Mouse (Mus musculus) cortical plate, adult 2 months (tissue): ENCODE measurements around the gene Gm10837.

Experiments
- CTCF ChIP-seq: fragments of 200-500 bp; IDR thresholded peaks from 2 replicates; pipeline ENCODE4 v1.5.1; 2011; ENCODE audit warnings: mild to moderate bottlenecking, control low read depth, low read length; ENCODE audit not compliant: insufficient read depth; ENCODE audit errors: extremely low read depth
- POLR2A ChIP-seq: fragments of 200-500 bp; IDR thresholded peaks from 2 replicates; pipeline ENCODE4 v1.6.1; 2011; ENCODE audit warnings: mild to moderate bottlenecking, low read length, control low read depth; ENCODE audit not compliant: insufficient read depth; ENCODE audit errors: extremely low read depth

DNA sequence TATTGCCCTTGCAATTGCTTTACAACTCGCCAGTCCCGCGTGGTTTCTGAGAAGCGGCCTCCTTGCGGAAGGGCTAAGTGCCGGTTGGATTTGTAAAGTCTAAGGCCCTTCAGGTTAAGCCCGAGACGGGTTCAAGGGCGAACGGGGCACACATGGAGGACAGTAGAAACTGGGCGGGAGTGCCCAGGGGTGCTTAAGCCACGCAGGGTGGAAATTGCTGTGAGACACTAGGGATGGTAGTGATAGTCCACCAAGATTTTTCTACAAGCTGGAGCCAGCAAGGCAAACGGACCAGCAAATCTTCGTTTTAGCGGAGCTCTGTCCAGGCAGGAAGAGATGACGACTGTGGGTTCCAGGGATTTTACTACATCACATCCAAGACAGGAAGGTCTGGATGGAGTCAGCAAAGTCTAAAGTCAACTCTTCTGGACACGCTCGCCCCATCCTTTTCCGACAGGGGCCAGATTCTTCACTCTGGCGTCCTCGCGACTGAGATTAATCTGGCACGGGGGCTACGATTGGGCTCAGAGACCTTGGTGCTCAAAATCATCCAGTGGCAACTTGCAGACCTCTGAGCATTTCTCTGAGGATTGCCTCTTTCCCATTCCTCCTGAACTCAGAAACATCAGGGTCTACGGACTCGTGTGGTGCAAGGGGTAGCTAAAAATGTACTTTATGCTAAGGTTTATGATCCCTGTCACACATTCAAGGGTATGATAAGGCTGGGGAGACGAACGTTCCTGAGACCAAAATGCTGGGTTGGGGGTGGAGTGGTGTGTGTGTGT, 21.2 kb upstream of the Gm10837 start:
- TF ChIP-seq POLR2A (no peak), CTCF (no peak)
